Mouse (Mus musculus) forebrain, embryonic 13.5 days (tissue): ENCODE results near the gene 2210011C24Rik. TPM values are rescaled to one million over a fixed set of nuclear protein-coding genes. Genes with fewer than 3 reads are reported as not detected.

Source experiments
- ATAC-seq: fragments of 200-750 bp; cut with Nextera tagmentation; 2 replicates; pipeline ENCODE4 v1.8.0; 2017
- H3K27ac ChIP-seq: fragments of 300-500 bp; sonication (generic); 2 replicates; pipeline ENCODE4 v1.5.1; 2015; ENCODE audit warnings: inconsistent platforms, mild to moderate bottlenecking, moderate library complexity
- H3K27me3 ChIP-seq: fragments of 300-500 bp; sonication (generic); 2 replicates; pipeline ENCODE4 v1.6.1; 2015; ENCODE audit warnings: mild to moderate bottlenecking, inconsistent platforms
- H3K36me3 ChIP-seq: fragments of 300-500 bp; sonication (generic); 2 replicates; pipeline ENCODE4 v1.6.1; 2015; ENCODE audit warnings: mild to moderate bottlenecking, inconsistent platforms; ENCODE audit not compliant: poor library complexity, severe bottlenecking
- H3K4me1 ChIP-seq: fragments of 300-500 bp; sonication (generic); 2 replicates; pipeline ENCODE4 v1.6.1; 2015; ENCODE audit warnings: inconsistent platforms
- H3K4me2 ChIP-seq: fragments of 300-500 bp; sonication (generic); 2 replicates; pipeline ENCODE4 v1.6.1; 2015; ENCODE audit warnings: inconsistent platforms, mild to moderate bottlenecking, moderate library complexity
- H3K4me3 ChIP-seq: fragments of 300-500 bp; sonication (generic); 2 replicates; pipeline ENCODE4 v1.5.1; 2015; ENCODE audit warnings: mild to moderate bottlenecking, inconsistent platforms
- H3K9ac ChIP-seq: fragments of 300-500 bp; sonication (generic); 2 replicates; pipeline ENCODE4 v1.6.1; 2015; ENCODE audit warnings: mild to moderate bottlenecking, inconsistent platforms
- H3K9me3 ChIP-seq: fragments of 300-500 bp; sonication (generic); replicated peaks from 2 replicates; pipeline ENCODE4 v1.6.1; 2016; ENCODE audit warnings: inconsistent platforms
- WGBS: fragments of 180-500 bp; shearing (Covaris S2); methylation state at CpG from one replicate; pipeline ENCODE4 v1.1.7; 2015; 5-methylcytosine and 5-hydroxymethylcytosine counted together
- polyA plus RNA-seq: library from polyadenylated mRNA; unstranded; fragments of >200 nt; fragmentation: Nextera tagmentation; extraction: Ambion mirVana; gene quantifications from 2 replicates; pipeline ENCODE4 v1.2.1, GENCODE M21; 2015

2210011C24Rik gene
- polyA plus RNA-seq, 1 experiment from 2014 or later, result not detected

- no peaks in the 10 kb centered on the region for H3K36me3 ChIP-seq
- H3K4me1 ChIP-seq, result peaks cover 24% of the 10 kb centered on the region
- 3% methylated on average over 40 of the region's 40 CpGs for WGBS
- H3K4me3 ChIP-seq, result peak within 1 kb of the TSS; percentile 29
- H3K9me3 ChIP-seq, result 0 out of 2 replicates have a peak, but pooled peaks cover 2% of the 10 kb centered on the region
- ATAC-seq, result peak; percentile 58; the same call in 1 of the 2 replicates
- no peak within 1 kb of the TSS for H3K27ac ChIP-seq
- peak within 1 kb of the TSS; percentile 60 for H3K4me2 ChIP-seq
- H3K27me3 ChIP-seq, result peaks cover 68% of the 10 kb centered on the region
- peak within 1 kb of the TSS; percentile 34 for H3K9ac ChIP-seq
These were observed 30.3 kb upstream of the 2210011C24Rik start, which contains the start of gene Il27ra for GRCm38 (mm10) chr8:84042066-84042947. Gene Il27ra (minus strand): TSS chr8:84042589.

GRCm38 (mm10) chr8:84039050-84039449 lies 27.1 kb upstream of the 2210011C24Rik start:
- ATAC-seq, result peak; percentile 55
- Histone ChIP-seq H3K27ac (no peak overlapping the region), H3K4me2 (no peak overlapping the region), H3K4me1 (peaks cover 15% of the 10 kb centered on the region), H3K27me3 (peaks cover 58% of the 10 kb centered on the region), H3K4me3 (no peak overlapping the region), H3K36me3 (no peaks in the 10 kb centered on the region), H3K9me3 (no peaks in the 10 kb centered on the region), H3K9ac (no peak overlapping the region)
- 8% methylated on average over 5 of the region's 5 CpGs for WGBS

- Histone ChIP-seq H3K4me3 (no peak overlapping the region), H3K27ac (no peak overlapping the region), H3K27me3 (peaks cover 48% of the 10 kb centered on the region), H3K9ac (no peak overlapping the region), H3K4me2 (no peak overlapping the region), H3K4me1 (peaks cover 14% of the 10 kb centered on the region), H3K36me3 (no peaks in the 10 kb centered on the region), H3K9me3 (no peaks in the 10 kb centered on the region)
- 78% methylated on average over 5 of the region's 5 CpGs for WGBS
- ATAC-seq, result no peak
These were observed 26.0 kb upstream of the 2210011C24Rik start for GRCm38 (mm10) chr8:84038015-84038414.

GRCm38 (mm10) chr8:84032777-84033176 lies 20.8 kb upstream of the 2210011C24Rik start:
- no peak overlapping the region for H3K9ac ChIP-seq
- H3K4me2 ChIP-seq, result no peak overlapping the region
- 74% methylated on average over 4 of the region's 4 CpGs for WGBS
- H3K27me3 ChIP-seq, result peaks cover 28% of the 10 kb centered on the region
- no peaks in the 10 kb centered on the region for H3K36me3 ChIP-seq
- no peaks in the 10 kb centered on the region for H3K4me1 ChIP-seq
- no peak overlapping the region for H3K27ac ChIP-seq
- ATAC-seq, result no peak
- no peaks in the 10 kb centered on the region for H3K9me3 ChIP-seq
- H3K4me3 ChIP-seq, result no peak overlapping the region

- H3K27me3 ChIP-seq, result peaks cover 47% of the 10 kb centered on the region
- no peak overlapping the region for H3K27ac ChIP-seq
- no peak for ATAC-seq
- no peaks in the 10 kb centered on the region for H3K36me3 ChIP-seq
- no peak overlapping the region for H3K4me2 ChIP-seq
- no peak overlapping the region for H3K9ac ChIP-seq
- H3K9me3 ChIP-seq, result no peaks in the 10 kb centered on the region
- peaks cover 10% of the 10 kb centered on the region; the same call in 1 of the 2 replicates for H3K4me1 ChIP-seq
- whole genome bisulfite sequencing, result 87% methylated on average over 5 of the region's 5 CpGs
- H3K4me3 ChIP-seq, result no peak overlapping the region
These were observed 17.3 kb upstream of the 2210011C24Rik start for GRCm38 (mm10) chr8:84029272-84029671.

- Histone ChIP-seq H3K9me3 (no peaks in the 10 kb centered on the region), H3K4me3 (no peak overlapping the region), H3K4me2 (no peak overlapping the region), H3K36me3 (no peaks in the 10 kb centered on the region), H3K9ac (no peak overlapping the region), H3K27ac (no peak overlapping the region), H3K4me1 (peaks cover 10% of the 10 kb centered on the region; the same call in 1 of the 2 replicates), H3K27me3 (peaks cover 56% of the 10 kb centered on the region)
- WGBS, result 6% methylated on average over 10 of the region's 10 CpGs
- no peak for ATAC-seq
These were observed 15.5 kb upstream of the 2210011C24Rik start for GRCm38 (mm10) chr8:84027449-84027848.

GRCm38 (mm10) chr8:84025863-84026262 lies 13.9 kb upstream of the 2210011C24Rik start:
- H3K27me3 ChIP-seq, result peaks cover 72% of the 10 kb centered on the region

GRCm38 (mm10) chr8:84024171-84024570 lies 12.2 kb upstream of the 2210011C24Rik start:
- ATAC-seq, result no peak
- peaks cover 83% of the 10 kb centered on the region for H3K27me3 ChIP-seq
- 14% methylated on average over 10 of the region's 10 CpGs for WGBS
- H3K9me3 ChIP-seq, result no peaks in the 10 kb centered on the region
- H3K4me2 ChIP-seq, result no peak overlapping the region
- H3K36me3 ChIP-seq, result no peaks in the 10 kb centered on the region
- no peak overlapping the region for H3K4me3 ChIP-seq
- H3K4me1 ChIP-seq, result peaks cover 10% of the 10 kb centered on the region; the same call in 1 of the 2 replicates
- no peak overlapping the region for H3K9ac ChIP-seq
- no peak overlapping the region for H3K27ac ChIP-seq

More at GRCm38 (mm10) chr8:84025863-84026262, 13.9 kb upstream of the 2210011C24Rik start:
- Histone ChIP-seq H3K9me3 (no peaks in the 10 kb centered on the region), H3K4me2 (peak overlapping the region; percentile 81), H3K4me1 (peaks cover 10% of the 10 kb centered on the region; the same call in 1 of the 2 replicates), H3K9ac (peak overlapping the region; percentile 69), H3K4me3 (peak overlapping the region; percentile 47), H3K27ac (no peak overlapping the region), H3K36me3 (no peaks in the 10 kb centered on the region)
- under 1% methylated on average over 39 of the region's 41 CpGs for WGBS
- peak; percentile 90 for ATAC-seq

DNA sequence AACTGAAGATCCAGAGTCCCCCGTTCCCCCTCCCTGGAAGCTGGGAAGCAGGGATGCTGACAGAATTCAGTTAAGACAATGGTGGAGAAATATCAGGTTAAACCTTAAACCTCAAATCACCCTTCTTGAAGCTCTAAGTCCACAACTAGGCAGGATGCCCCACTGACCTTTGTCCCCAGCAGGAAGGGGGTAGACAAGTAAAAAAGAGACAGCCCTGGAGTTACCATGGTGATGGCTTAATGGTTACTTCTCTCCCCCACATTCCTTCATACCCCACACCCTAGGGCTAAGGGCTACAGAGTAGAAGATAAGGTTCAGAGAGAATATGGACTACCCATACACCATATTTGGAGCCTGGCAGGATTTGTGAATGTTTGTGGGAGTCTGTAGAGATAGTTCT lies 11.7 kb upstream of the 2210011C24Rik start:
- Histone ChIP-seq H3K4me3 (no peak overlapping the region), H3K9me3 (no peaks in the 10 kb centered on the region), H3K27me3 (peaks cover 77% of the 10 kb centered on the region), H3K9ac (no peak overlapping the region), H3K27ac (no peak overlapping the region), H3K4me1 (peaks cover 10% of the 10 kb centered on the region; the same call in 1 of the 2 replicates), H3K4me2 (no peak overlapping the region), H3K36me3 (no peaks in the 10 kb centered on the region)
- no peak for ATAC-seq
- 90% methylated on average over 1 of the region's 1 CpGs for WGBS

GRCm38 (mm10) chr8:84023085-84023484 lies 11.1 kb upstream of the 2210011C24Rik start:
- Histone ChIP-seq H3K4me3 (no peak overlapping the region), H3K4me1 (peaks cover 10% of the 10 kb centered on the region; the same call in 1 of the 2 replicates), H3K36me3 (no peaks in the 10 kb centered on the region), H3K4me2 (no peak overlapping the region), H3K9me3 (no peaks in the 10 kb centered on the region), H3K27me3 (peaks cover 72% of the 10 kb centered on the region), H3K27ac (no peak overlapping the region), H3K9ac (no peak overlapping the region)
- no peak for ATAC-seq
- WGBS, result 61% methylated on average over 5 of the region's 5 CpGs

- Histone ChIP-seq H3K27me3 (peaks cover 60% of the 10 kb centered on the region), H3K4me3 (no peak overlapping the region), H3K36me3 (no peaks in the 10 kb centered on the region), H3K9ac (no peak overlapping the region), H3K4me2 (no peak overlapping the region), H3K9me3 (no peaks in the 10 kb centered on the region), H3K4me1 (peaks cover 9% of the 10 kb centered on the region; the same call in 1 of the 2 replicates), H3K27ac (no peak overlapping the region)
- no peak for ATAC-seq
- WGBS, result 46% methylated on average over 12 of the region's 12 CpGs
These were observed 9.6 kb upstream of the 2210011C24Rik start for GRCm38 (mm10) chr8:84021569-84021968.

GRCm38 (mm10) chr8:84021096-84021495 lies 9.1 kb upstream of the 2210011C24Rik start, which contains the start of gene Palm3:
Gene Palm3 (plus strand): TSS chr8:84021471.
- Histone ChIP-seq H3K4me3 (no peak within 1 kb of the TSS), H3K9me3 (no peaks in the 10 kb centered on the region), H3K9ac (no peak within 1 kb of the TSS), H3K27ac (no peak within 1 kb of the TSS), H3K27me3 (peaks cover 55% of the 10 kb centered on the region), H3K4me1 (peaks cover 5% of the 10 kb centered on the region; the same call in 1 of the 2 replicates), H3K4me2 (no peak within 1 kb of the TSS), H3K36me3 (no peaks in the 10 kb centered on the region)
- ATAC-seq, result no peak
- WGBS, result 7% methylated on average over 18 of the region's 18 CpGs
